Mouse (Mus musculus) yolk sac, embryonic 10.5 days (tissue): ENCODE results near the gene Iba57.

Experiments
- DNase-seq: peaks from one replicate; pipeline ENCODE4 v3.0.0-alpha.2; 2017; ENCODE audit warnings: low spot score

Gene Iba57

DNA sequence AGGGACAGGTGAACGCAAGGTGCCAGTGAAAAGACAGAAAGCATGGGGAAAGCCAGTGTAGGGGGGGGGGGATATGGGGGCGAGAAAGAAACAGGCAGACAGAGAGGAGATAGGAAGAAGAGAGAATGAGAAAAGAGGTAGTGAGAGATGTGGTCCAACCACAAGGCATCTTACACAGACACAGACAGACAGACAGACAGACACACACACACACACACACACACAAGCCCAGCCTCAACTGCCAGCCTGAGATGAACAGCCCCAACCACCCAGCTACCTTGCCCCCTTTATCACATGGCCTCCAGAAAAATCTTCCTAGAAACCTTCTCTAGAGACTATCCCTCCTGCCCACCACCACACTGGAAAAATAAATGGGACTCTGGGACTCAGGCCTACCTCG lies 31.5 kb downstream of the Iba57 start:
- DNase-seq: no peak

DNA sequence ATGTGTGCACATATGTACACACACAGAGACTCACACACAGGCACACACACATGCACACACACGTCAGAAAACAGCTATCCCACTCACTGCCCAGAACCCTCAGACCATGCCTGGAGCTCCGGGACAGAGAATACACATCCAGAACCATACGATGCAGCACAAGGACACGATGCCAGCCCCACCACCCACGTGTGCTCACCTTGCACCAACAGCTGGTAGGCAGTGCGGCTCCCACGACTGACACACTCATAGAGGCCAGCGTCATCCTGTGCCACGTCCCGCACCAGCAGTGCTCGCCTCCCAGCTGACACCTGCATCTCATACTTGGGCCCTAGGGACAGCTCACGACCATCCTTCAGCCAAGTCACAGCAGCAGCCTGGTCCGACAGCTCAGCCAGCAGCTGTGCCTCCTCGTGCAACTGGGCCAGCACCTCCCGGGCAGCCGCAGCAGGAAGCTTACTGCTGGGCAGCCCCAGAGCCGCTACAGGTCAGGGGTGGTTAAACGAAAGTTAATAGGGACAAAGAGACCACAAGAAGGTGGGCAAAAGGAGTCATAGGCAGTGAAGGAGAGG lies 32.1 kb downstream of the Iba57 start:
- no peak for DNase-seq

DNA sequence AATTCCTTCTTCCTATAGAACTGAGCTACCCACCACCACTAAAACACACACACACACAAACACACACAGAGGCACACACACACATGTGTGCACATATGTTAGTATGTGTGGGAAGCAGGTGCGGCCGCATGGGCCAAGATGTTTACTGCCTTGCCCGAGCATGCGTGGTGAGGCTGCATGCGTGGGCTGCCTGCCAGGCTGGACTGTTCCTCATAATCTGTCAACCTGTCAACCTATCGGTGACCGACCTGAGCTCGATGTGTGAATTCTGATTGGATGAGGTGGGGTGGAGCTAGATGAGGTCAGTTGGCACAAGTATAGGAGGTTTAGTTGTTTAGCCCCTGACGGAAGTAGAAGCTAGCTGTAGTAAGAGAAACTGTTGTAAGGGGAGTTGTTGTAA lies 32.8 kb downstream of the Iba57 start:
- no peak for DNase-seq

DNA sequence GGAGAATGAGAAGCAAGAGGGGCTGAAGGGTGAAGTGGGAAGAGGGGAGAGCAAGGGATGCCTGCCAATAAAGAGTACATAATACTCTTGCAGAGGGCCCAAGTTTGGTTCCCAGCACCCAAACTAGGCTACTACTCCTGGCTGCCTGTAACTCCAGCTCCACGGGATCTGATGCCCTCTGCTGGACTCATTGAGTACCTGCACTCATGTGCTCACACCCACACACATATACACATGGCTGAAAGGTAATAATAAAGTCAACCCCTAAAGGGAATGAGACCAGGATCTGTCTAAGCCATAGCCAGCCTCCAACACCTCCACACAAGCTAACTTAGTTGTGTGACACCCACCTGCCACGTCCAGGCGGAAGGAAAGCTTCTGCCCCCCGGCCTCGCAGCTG lies 57.6 kb downstream of the Iba57 start:
- no peak for DNase-seq
